In genomic region chr7:12818521-12819295, GRCm38 (mm10) we compare ENCODE assay signal across 8 mouse cellular contexts. TPM values are rescaled to one million over a fixed set of nuclear protein-coding genes. Genes with fewer than 3 reads are reported as not detected.
DNase-seq lines count a peak whose midpoint lies in the region; ATAC-seq and TF ChIP-seq lines count a peak whose summit lies in the region.

Zfp329 (minus strand) TSS chr7:12818858.

- under 1% methylated on average over 40 of the region's 40 CpGs for WGBS in heart, embryonic 10.5 days
- under 1% methylated on average over 40 of the region's 40 CpGs for WGBS in kidney, embryonic 15.5 days
- WGBS in liver, adult 2 months: under 1% methylated on average over 40 of the region's 40 CpGs

- DNase-seq in A20 (ENCODE audit: low read depth, low spot score): peak; percentile 97
- peak; percentile 94 for DNase-seq in heart, embryonic 10.5 days (ENCODE audit: low spot score)
- peak; percentile 81 for DNase-seq in liver, adult 2 months (ENCODE audit: extremely low read depth, low read depth, low spot score)
- peak; percentile 95 for DNase-seq in splenic B cell, adult 2 months (ENCODE audit: low read depth, low spot score)

- peak within 1 kb of the TSS; percentile 96 for H3K4me3 ChIP-seq in bone marrow macrophage, adult 2 months (ENCODE audit: insufficient read depth, low read length)
- H3K4me3 ChIP-seq in embryonic fibroblast, embryonic 13.5 days (ENCODE audit: insufficient read depth, low read length): peak within 1 kb of the TSS; percentile 96
- H3K4me3 ChIP-seq in heart, embryonic 10.5 days: peak within 1 kb of the TSS; percentile 85
- peak within 1 kb of the TSS; percentile 93 for H3K4me3 ChIP-seq in kidney, embryonic 15.5 days (replicated peaks)
- peak within 1 kb of the TSS; percentile 90 for H3K4me3 ChIP-seq in liver, adult 2 months (ENCODE audit: insufficient read depth, low read depth, low read length)
- H3K4me3 ChIP-seq in myocyte: peak within 1 kb of the TSS; percentile 71

- TF ChIP-seq CTCF in bone marrow macrophage, adult 2 months (IDR thresholded peaks at IDR 0.05; ENCODE audit: low read depth, low read length): no peak
- no peak for TF ChIP-seq CTCF in embryonic fibroblast, embryonic 13.5 days (IDR thresholded peaks at IDR 0.05; ENCODE audit: borderline replicate concordance, insufficient read depth, low read length)
- no peak for TF ChIP-seq CTCF in liver, adult 2 months (IDR thresholded peaks at IDR 0.05; ENCODE audit: low read depth, low read length)

- peak within 1 kb of the TSS; percentile 89 for H3K9ac ChIP-seq in kidney, embryonic 15.5 days
- peak within 1 kb of the TSS; percentile 77 for H3K9ac ChIP-seq in liver, adult 2 months (ENCODE audit: low read depth, low read length)

- H3K4me2 ChIP-seq in kidney, embryonic 15.5 days: peak within 1 kb of the TSS; percentile 70
- H3K4me2 ChIP-seq in myocyte (ENCODE audit: low read depth): peak within 1 kb of the TSS; percentile 91

- no peak for TF ChIP-seq POLR2A in bone marrow macrophage, adult 2 months (IDR thresholded peaks at IDR 0.05; ENCODE audit: borderline replicate concordance, low read depth, low read length)
- TF ChIP-seq POLR2A in embryonic fibroblast, embryonic 13.5 days (IDR thresholded peaks at IDR 0.05; ENCODE audit: low read depth, low read length): peak; percentile 96
- TF ChIP-seq POLR2A in liver, adult 2 months (IDR thresholded peaks at IDR 0.05; ENCODE audit: extremely low read depth, insufficient read depth, low read length): peak; percentile 46; the same call in 1 of the 2 replicates
- TF ChIP-seq POLR2A in myocyte (IDR thresholded peaks at IDR 0.05; ENCODE audit: insufficient read length, low read depth): peak; percentile 94

- H3ac ChIP-seq in myocyte (ENCODE audit: control insufficient read depth, insufficient read length): peak within 1 kb of the TSS; percentile 74

- H3K27ac ChIP-seq in bone marrow macrophage, adult 2 months (ENCODE audit: insufficient read depth, low read depth, low read length): no peak within 1 kb of the TSS; the same call in 1 of the 2 replicates
- peak within 1 kb of the TSS; percentile 48; the same call in 1 of the 2 replicates for H3K27ac ChIP-seq in embryonic fibroblast, embryonic 13.5 days (ENCODE audit: insufficient read depth, low read length)
- H3K27ac ChIP-seq in heart, embryonic 10.5 days: peak within 1 kb of the TSS; percentile 95
- H3K27ac ChIP-seq in kidney, embryonic 15.5 days: peak within 1 kb of the TSS; percentile 90
- no peak within 1 kb of the TSS for H3K27ac ChIP-seq in liver, adult 2 months (replicated peaks; ENCODE audit: insufficient read depth, low read depth, low read length)

- H3K36me3 ChIP-seq in heart, embryonic 10.5 days: peaks cover 24% of the 10 kb centered on the region
- peaks cover 27% of the 10 kb centered on the region for H3K36me3 ChIP-seq in kidney, embryonic 15.5 days
- H3K36me3 ChIP-seq in liver, adult 2 months (ENCODE audit: control insufficient read depth, insufficient read depth, low read length): peaks cover 13% of the 10 kb centered on the region
- H3K36me3 ChIP-seq in myocyte (ENCODE audit: control insufficient read depth, insufficient read depth): no peaks in the 10 kb centered on the region
- peaks cover 3% of the 10 kb centered on the region; the same call in 1 of the 2 replicates for H3K36me3 ChIP-seq in splenic B cell, adult 2 months (ENCODE audit: control insufficient read depth, insufficient read depth, low read length, poor library complexity, severe bottlenecking)

- no peaks in the 10 kb centered on the region for H3K27me3 ChIP-seq in heart, embryonic 10.5 days (ENCODE audit: insufficient read depth, poor library complexity, severe bottlenecking)
- H3K27me3 ChIP-seq in kidney, embryonic 15.5 days: no peaks in the 10 kb centered on the region
- no peaks in the 10 kb centered on the region for H3K27me3 ChIP-seq in liver, adult 2 months (ENCODE audit: control insufficient read depth, insufficient read depth, low read length)
- H3K27me3 ChIP-seq in myocyte (ENCODE audit: control insufficient read depth, insufficient read depth, insufficient read length): no peaks in the 10 kb centered on the region
- no peaks in the 10 kb centered on the region for H3K27me3 ChIP-seq in splenic B cell, adult 2 months (ENCODE audit: control insufficient read depth, insufficient read depth, low read length, poor library complexity, severe bottlenecking)

- peak; percentile 99 for ATAC-seq in kidney, embryonic 15.5 days (replicated peaks; ENCODE audit: low FRiP score)

- H3K4me1 ChIP-seq in bone marrow macrophage, adult 2 months (ENCODE audit: control insufficient read depth, insufficient read depth, low read length): no peaks in the 10 kb centered on the region
- no peaks in the 10 kb centered on the region for H3K4me1 ChIP-seq in embryonic fibroblast, embryonic 13.5 days (ENCODE audit: control insufficient read depth, insufficient read depth, low read length)
- peaks cover 4% of the 10 kb centered on the region; the same call in 1 of the 2 replicates for H3K4me1 ChIP-seq in heart, embryonic 10.5 days
- peaks cover 7% of the 10 kb centered on the region for H3K4me1 ChIP-seq in kidney, embryonic 15.5 days
- no peaks in the 10 kb centered on the region for H3K4me1 ChIP-seq in liver, adult 2 months (ENCODE audit: control insufficient read depth, insufficient read depth, low read length)

- peaks cover 5% of the 10 kb centered on the region; the same call in 1 of the 2 replicates for H3K79me2 ChIP-seq in liver, adult 2 months (ENCODE audit: control insufficient read depth, insufficient read depth, low read length)
- peaks cover 11% of the 10 kb centered on the region for H3K79me2 ChIP-seq in myocyte (ENCODE audit: control insufficient read depth, insufficient read depth)

- peaks cover 14% of the 10 kb centered on the region for H3K9me3 ChIP-seq in heart, embryonic 10.5 days
- H3K9me3 ChIP-seq in kidney, embryonic 15.5 days (replicated peaks): peaks cover 24% of the 10 kb centered on the region; the same call in 1 of the 2 replicates

TF ChIP-seq in myocyte, 11 proteins besides CTCF, POLR2A, EP300 and RAD21:
- TF ChIP-seq SRF (IDR thresholded peaks at IDR 0.05; ENCODE audit: control insufficient read depth, insufficient read length, low read depth) (no peak), TCF12 (IDR thresholded peaks at IDR 0.05; ENCODE audit: insufficient read depth, poor library complexity, severe bottlenecking) (no peak), POLR2AphosphoS2 (IDR thresholded peaks at IDR 0.05; ENCODE audit: insufficient read length, low read depth) (peak; percentile 97)

RNA-seq across cellular contexts. Expression of gene Zfp329, which starts in this region (rescaled TPM):
- 9.8 and 10.1 TPM in 2 replicates for polyA plus RNA-seq in bone marrow macrophage, adult 2 months (2012; ENCODE audit: insufficient read depth, insufficient read length, missing spikeins)
- 9.0 and 12.2 TPM in 2 replicates for polyA plus RNA-seq in embryonic fibroblast, embryonic 13.5 days (2011; ENCODE audit: insufficient read length, low read depth, missing spikeins)
- 11.7 and 13.6 TPM in 2 replicates for polyA plus RNA-seq in heart, embryonic 10.5 days (2016; fragmentation: Nextera tagmentation; extraction: Ambion mirVana)
- polyA plus RNA-seq in kidney, embryonic 15.5 days (2015; fragmentation: Nextera tagmentation; extraction: Ambion mirVana): 15.8 and 16.4 TPM in 2 replicates
- total RNA-seq in liver, adult 2 months (2014; rRNA removed): 1.8 and 2.0 TPM in 2 replicates
- polyA plus RNA-seq in liver, adult 2 months (2012; rRNA removed): 0.29 and 0.50 TPM in 2 replicates
- 1.0 TPM for polyA plus RNA-seq in myocyte (2012; fragmentation: generic; extraction: Trizol)

Comparison
In these comparisons a context has a peak if more than half of its experiments do, and no peak if none do; other contexts are left out.
1. H3K27ac ChIP-seq: peak in embryonic fibroblast, embryonic 13.5 days (single experiment), heart, embryonic 10.5 days (single experiment) and kidney, embryonic 15.5 days (single experiment); none in bone marrow macrophage, adult 2 months (single experiment) and liver, adult 2 months (single experiment).
2. Peak in every context shown above with its lines, with median percentiles within 50 percentile points of each other: DNase-seq and H3K4me3 ChIP-seq.